Mouse (Mus musculus) stomach, postnatal 0 days (tissue): ENCODE measurements around the gene Aqp7. TPM values are rescaled to one million over a fixed set of nuclear protein-coding genes. Genes with fewer than 3 reads are reported as not detected.

ENCODE experiments used
- ATAC-seq: fragments of 200-750 bp; cut with Nextera tagmentation; 2 replicates; pipeline ENCODE4 v1.8.0; 2017; ENCODE audit not compliant: low FRiP score, low TSS enrichment
- DNase-seq: peaks from one replicate; pipeline ENCODE4 v3.0.0-alpha.2; 2016; ENCODE audit warnings: low spot score
- H3K27ac ChIP-seq: fragments of 300-500 bp; sonication (generic); replicated peaks from 2 replicates; pipeline ENCODE4 v1.5.1; 2014; ENCODE audit warnings: mild to moderate bottlenecking, control low read depth
- H3K27me3 ChIP-seq: fragments of 300-500 bp; sonication (generic); 2 replicates; pipeline ENCODE4 v1.6.1; 2014; ENCODE audit warnings: low read length; ENCODE audit not compliant: control insufficient read depth, insufficient read depth
- H3K36me3 ChIP-seq: fragments of 300-500 bp; sonication (generic); 2 replicates; pipeline ENCODE4 v1.6.1; 2014; ENCODE audit warnings: low read length, mixed read lengths; ENCODE audit not compliant: control insufficient read depth, insufficient read depth
- H3K4me1 ChIP-seq: fragments of 300-500 bp; sonication (generic); replicated peaks from 2 replicates; pipeline ENCODE4 v1.6.1; 2014; ENCODE audit warnings: antibody characterized with exemption; ENCODE audit not compliant: control insufficient read depth, insufficient read depth
- H3K4me2 ChIP-seq: fragments of 300-500 bp; sonication (generic); replicated peaks from 2 replicates; pipeline ENCODE4 v1.6.1; 2014; ENCODE audit warnings: low read depth, mild to moderate bottlenecking, control low read depth, moderate library complexity
- H3K4me3 ChIP-seq: fragments of 300-500 bp; sonication (generic); 2 replicates; pipeline ENCODE4 v1.5.1; 2014; ENCODE audit warnings: low read depth, low read length, control low read depth
- H3K9ac ChIP-seq: fragments of 300-500 bp; sonication (generic); 2 replicates; pipeline ENCODE4 v1.6.1; 2014; ENCODE audit warnings: mild to moderate bottlenecking, low read length, control low read depth, mixed read lengths
- H3K9me3 ChIP-seq: fragments of 300-500 bp; sonication (generic); 2 replicates; pipeline ENCODE4 v1.6.1; 2016; ENCODE audit warnings: low read length; ENCODE audit not compliant: control insufficient read depth
- CTCF ChIP-seq: IDR thresholded peaks from 2 replicates; pipeline ENCODE4 v1.5.1; 2016; ENCODE audit warnings: antibody characterized with exemption, low read depth, mild to moderate bottlenecking, moderate library complexity
- EP300 ChIP-seq: optimal IDR thresholded peaks from 2 replicates; pipeline ENCODE3; 2016; ENCODE audit warnings: antibody characterized with exemption
- WGBS: fragments of 180-500 bp; shearing (Covaris S2); extraction: QIAGEN DNeasy Blood & Tissue Kit; methylation state at CpG from one replicate; pipeline ENCODE4 v1.1.7; 2014; 5-methylcytosine and 5-hydroxymethylcytosine counted together
- polyA plus RNA-seq: library from polyadenylated mRNA; unstranded; fragments of >200 nt; fragmentation: Nextera tagmentation; extraction: Ambion mirVana; gene quantifications from 2 replicates; pipeline ENCODE4 v1.2.1, GENCODE M21; 2015

Gene Aqp7
- polyA plus RNA-seq: 0.39 and 0.47 TPM in 2 replicates

- Histone ChIP-seq H3K36me3 (no peaks in the 10 kb centered on the region), H3K9ac (no peak within 1 kb of the TSS), H3K9me3 (no peaks in the 10 kb centered on the region), H3K27me3 (no peaks in the 10 kb centered on the region), H3K4me2 (no peak within 1 kb of the TSS), H3K27ac (no peak within 1 kb of the TSS), H3K4me3 (no peak within 1 kb of the TSS), H3K4me1 (no peaks in the 10 kb centered on the region; the same call in 1 of the 2 replicates)
- DNase-seq: no peak
- WGBS: 45% methylated on average over 9 of the region's 9 CpGs
- no peak for ATAC-seq
- no peak for TF ChIP-seq CTCF
- TF ChIP-seq EP300: no peak
Observed at GRCm38 (mm10) chr4:41047524-41048271, at the start of gene Aqp7. Gene Aqp7 (minus strand): TSS chr4:41048139.

DNA sequence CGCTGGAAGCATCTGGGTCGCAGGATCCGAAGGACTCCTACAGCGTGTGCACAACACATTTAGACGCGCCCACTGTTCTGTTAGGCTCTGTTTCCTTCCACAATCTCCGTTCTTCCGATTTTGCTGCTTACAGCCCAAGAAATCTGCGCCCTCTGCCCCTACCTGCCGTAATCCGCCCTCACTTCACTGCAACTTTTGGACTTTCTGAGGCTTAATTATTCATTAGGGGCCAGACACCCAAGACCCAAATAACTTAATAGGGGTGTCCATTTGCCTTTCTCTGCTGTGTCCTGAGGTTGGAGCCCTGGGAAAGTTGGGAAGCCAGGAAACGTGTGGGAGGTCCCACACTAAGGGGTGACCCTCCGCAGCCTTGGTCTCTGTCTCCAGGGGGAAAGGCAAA, 49.4 kb upstream of the Aqp7 start:
- no peaks in the 10 kb centered on the region for H3K27me3 ChIP-seq
- peak overlapping the region; percentile 82 for H3K4me2 ChIP-seq
- H3K4me1 ChIP-seq: 0 out of 2 replicates have a peak, but pooled peaks cover 2% of the 10 kb centered on the region
- H3K9ac ChIP-seq: peak overlapping the region; percentile 56
- no peaks in the 10 kb centered on the region for H3K9me3 ChIP-seq
- 52% methylated on average over 13 of the region's 13 CpGs for WGBS
- H3K36me3 ChIP-seq: no peaks in the 10 kb centered on the region
- ATAC-seq: no peak
- H3K27ac ChIP-seq: peak overlapping the region; percentile 80
- TF ChIP-seq CTCF (no peak), EP300 (no peak)
- peak overlapping the region; percentile 45 for H3K4me3 ChIP-seq
- no peak for DNase-seq

- DNase-seq (no peak), ATAC-seq (no peak)
- 58% methylated on average over 5 of the region's 5 CpGs for WGBS
- Histone ChIP-seq H3K36me3 (no peaks in the 10 kb centered on the region), H3K9me3 (no peaks in the 10 kb centered on the region), H3K9ac (peak overlapping the region; percentile 56), H3K4me2 (peak overlapping the region; percentile 82), H3K4me1 (0 out of 2 replicates have a peak, but pooled peaks cover 2% of the 10 kb centered on the region), H3K27ac (peak overlapping the region; percentile 80), H3K27me3 (no peaks in the 10 kb centered on the region), H3K4me3 (peak overlapping the region; percentile 45)
- TF ChIP-seq EP300 (no peak), CTCF (no peak)
Observed at GRCm38 (mm10) chr4:41096794-41097193, 48.9 kb upstream of the Aqp7 start.

- Histone ChIP-seq H3K4me1 (0 out of 2 replicates have a peak, but pooled peaks cover 2% of the 10 kb centered on the region), H3K4me3 (peak overlapping the region; percentile 45), H3K27ac (peak overlapping the region; percentile 80), H3K27me3 (no peaks in the 10 kb centered on the region), H3K9me3 (no peaks in the 10 kb centered on the region), H3K4me2 (peak overlapping the region; percentile 82), H3K36me3 (no peaks in the 10 kb centered on the region), H3K9ac (peak overlapping the region; percentile 56)
- WGBS: 35% methylated on average over 8 of the region's 8 CpGs
- TF ChIP-seq CTCF (no peak), EP300 (no peak)
- DNase-seq: peak; percentile 79
- peak; percentile 51 for ATAC-seq
Observed at GRCm38 (mm10) chr4:41096169-41096568, 48.2 kb upstream of the Aqp7 start.

GRCm38 (mm10) chr4:41094361-41094760, 46.4 kb upstream of the Aqp7 start:
- WGBS: 34% methylated on average over 9 of the region's 9 CpGs
- DNase-seq: peak; percentile 91
- TF ChIP-seq CTCF: no peak
- peak; percentile 86 for TF ChIP-seq EP300
- no peaks in the 10 kb centered on the region for H3K36me3 ChIP-seq
- H3K9me3 ChIP-seq: no peaks in the 10 kb centered on the region
- peak overlapping the region; percentile 82; the same call in 1 of the 2 replicates for H3K4me2 ChIP-seq
- H3K4me3 ChIP-seq: no peak overlapping the region
- H3K27ac ChIP-seq: peak overlapping the region; percentile 80
- no peak overlapping the region for H3K9ac ChIP-seq
- peak; percentile 83 for ATAC-seq
- no peaks in the 10 kb centered on the region for H3K27me3 ChIP-seq
- 0 out of 2 replicates have a peak, but pooled peaks cover 2% of the 10 kb centered on the region for H3K4me1 ChIP-seq

GRCm38 (mm10) chr4:41092958-41093357, 45.0 kb upstream of the Aqp7 start:
- no peak overlapping the region for H3K9ac ChIP-seq
- H3K9me3 ChIP-seq: no peaks in the 10 kb centered on the region
- H3K27ac ChIP-seq: no peak overlapping the region
- no peak overlapping the region for H3K4me3 ChIP-seq
- WGBS: 52% methylated on average over 1 of the region's 1 CpGs
- no peaks in the 10 kb centered on the region for H3K27me3 ChIP-seq
- 0 out of 2 replicates have a peak, but pooled peaks cover 1% of the 10 kb centered on the region for H3K4me1 ChIP-seq
- TF ChIP-seq EP300 (no peak), CTCF (no peak)
- ATAC-seq: no peak
- DNase-seq: no peak
- H3K4me2 ChIP-seq: no peak overlapping the region
- no peaks in the 10 kb centered on the region for H3K36me3 ChIP-seq
